Mouse (Mus musculus): ENCODE measurements at regions not wholly inside any gene's neighbourhood (a gene's known extent, or its start where the extent isn't known, plus 50 kb on each side); places are given as distances from the start of the nearest gene placed in this dataset.

GRCm38 (mm10) chr6:76425120-76425519, 72.5 kb downstream of the Gm9008 start:
- intact Hi-C loops (cut with DNase I) = no loop called here
- no peak for DNase-seq (ENCODE audit: low spot score in 2 of 2)

- intact Hi-C loops (cut with DNase I) = no loop called here
- peak in 1 of 2 experiments; percentile 14 for DNase-seq (ENCODE audit: low spot score in 2 of 2)
These were observed 110.0 kb downstream of the Gm9008 start for GRCm38 (mm10) chr6:76387462-76388049.

DNA sequence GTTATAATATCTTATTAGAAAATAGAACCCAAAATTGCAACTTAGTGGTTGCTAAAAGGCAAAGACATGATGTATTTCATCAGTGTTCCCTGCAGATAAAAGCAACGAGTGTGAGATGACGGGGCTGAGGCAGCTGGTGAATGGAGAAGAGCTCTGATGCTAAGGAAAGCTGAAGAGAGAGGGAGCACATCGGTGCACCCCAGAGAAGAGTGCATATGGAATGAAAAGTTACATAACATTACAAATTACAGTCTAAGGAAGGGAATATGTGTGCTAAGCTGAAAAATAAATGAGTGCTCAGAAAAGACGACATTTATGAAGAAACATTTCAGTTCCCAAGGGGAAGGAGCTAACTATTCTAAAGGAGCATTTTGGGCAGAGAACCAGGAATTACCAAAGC, 115.3 kb downstream of the Gm9008 start:
- DNase-seq (ENCODE audit: low spot score in 2 of 2) = peak; percentile 17 to 55

DNA sequence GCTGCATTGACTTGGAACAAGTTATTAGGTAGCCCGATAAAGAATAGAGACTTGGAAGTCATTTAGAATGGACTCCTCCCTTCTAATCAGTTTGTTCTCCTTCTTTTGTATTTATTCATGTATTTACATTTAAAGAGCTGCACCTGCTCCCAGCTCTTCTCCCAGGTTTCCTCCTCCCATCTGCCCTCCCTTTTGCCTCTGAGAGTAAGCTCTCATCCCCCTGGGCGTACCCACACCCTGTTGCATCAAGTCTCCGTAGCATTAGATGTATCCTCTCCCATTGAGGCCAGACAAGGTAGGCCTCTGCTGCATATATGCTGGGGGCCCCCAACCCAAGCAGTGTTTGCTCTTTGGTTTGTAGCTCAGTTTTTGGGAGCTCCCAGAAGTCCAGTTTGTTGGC, 118.9 kb downstream of the Gm9008 start:
- no peak for DNase-seq (ENCODE audit: low spot score in 2 of 2)
- intact Hi-C loops (cut with DNase I) = no loop called here

More for the DNA sequence above, 115.3 kb downstream of the Gm9008 start:
- intact Hi-C loops (cut with DNase I) = no loop called here

- intact Hi-C loops (cut with DNase I) = no loop called here
- no peak for DNase-seq (ENCODE audit: low spot score in 2 of 2)
These were observed 145.4 kb downstream of the Gm9008 start for GRCm38 (mm10) chr6:76352141-76352540.

DNA sequence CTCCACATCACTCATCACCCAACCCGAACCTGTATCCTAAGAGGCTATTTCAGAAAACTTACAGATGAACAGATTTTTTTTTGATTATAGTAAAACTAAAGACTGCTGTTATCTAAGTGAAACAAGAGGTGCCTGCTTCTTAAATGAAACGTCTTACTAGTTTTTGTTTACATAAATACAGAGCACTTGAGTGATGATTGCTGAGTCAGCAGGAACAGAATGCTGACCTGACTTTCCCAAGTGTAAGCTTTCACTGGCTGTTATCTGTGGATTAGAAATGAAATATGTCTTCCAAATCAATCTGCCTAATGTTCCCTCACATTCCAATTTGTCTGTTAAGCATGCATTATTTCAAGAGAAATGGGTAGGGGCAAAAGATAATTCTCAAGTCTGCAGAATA, 149.1 kb downstream of the Gm9008 start:
- intact Hi-C loops (cut with DNase I) = no loop called here
- DNase-seq (ENCODE audit: low spot score in 2 of 2) = no peak

DNA sequence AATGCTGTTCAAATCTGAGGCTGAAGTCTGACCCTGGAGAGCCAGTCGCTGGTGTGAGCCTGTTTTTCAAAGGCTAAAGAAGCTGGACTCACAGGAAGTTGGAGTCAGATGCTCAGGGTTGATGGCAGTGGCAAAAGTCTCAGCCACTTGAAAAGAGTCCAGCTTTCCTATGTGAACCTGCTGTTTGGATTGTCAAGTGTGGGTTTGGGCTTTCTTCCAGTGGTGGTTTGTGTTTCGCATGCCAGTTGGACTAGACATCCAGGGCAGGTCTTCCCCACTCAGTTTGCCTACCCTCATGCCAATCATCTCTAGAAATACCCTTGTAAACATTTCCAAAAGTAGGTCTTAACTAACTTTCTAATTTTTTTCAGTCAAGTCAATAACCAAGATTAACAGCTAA, 167.4 kb downstream of the Gm9008 start:
- intact Hi-C loops (cut with DNase I) = no loop called here

More for the DNA sequence above, 167.4 kb downstream of the Gm9008 start:
- no peak for DNase-seq (ENCODE audit: low spot score in 2 of 2)

Measured in left cerebral cortex, postnatal 25 days (tissue).